Mouse (Mus musculus) C2C12 (cell line): ENCODE measurements at regions not wholly inside any gene's neighbourhood (a gene's known extent, or its start where the extent isn't known, plus 50 kb on each side); places are given as distances from the start of the nearest gene placed in this dataset.

Experiments used
- H3K27me3 ChIP-seq: one replicate; pipeline ENCODE4 v1.6.1; 2011; ENCODE audit not compliant: control insufficient read depth, insufficient read depth, insufficient read length
- H3K36me3 ChIP-seq: one replicate; pipeline ENCODE4 v1.6.1; 2011; ENCODE audit not compliant: control insufficient read depth, insufficient read depth
- H3K4me3 ChIP-seq: one replicate; pipeline ENCODE4 v1.5.1; 2011; ENCODE audit warnings: mild to moderate bottlenecking, control low read depth; ENCODE audit not compliant: poor library complexity, insufficient read depth, severe bottlenecking
- H3K79me2 ChIP-seq: one replicate; pipeline ENCODE4 v1.6.1; 2011; ENCODE audit not compliant: control insufficient read depth, insufficient read depth
- H3K79me3 ChIP-seq: one replicate; pipeline ENCODE4 v1.6.1; 2011; ENCODE audit warnings: low read depth, control low read depth
- H3ac ChIP-seq: one replicate; pipeline ENCODE3; 2011; ENCODE audit warnings: low read depth; ENCODE audit not compliant: control insufficient read depth, insufficient read length
- CEBPB ChIP-seq: IDR thresholded peaks from one replicate; pipeline ENCODE4 v1.6.1; 2011; ENCODE audit warnings: low read depth, mild to moderate bottlenecking, control low read depth, moderate library complexity
- CTCF ChIP-seq: IDR thresholded peaks from one replicate; pipeline ENCODE4 v1.5.1; 2011; ENCODE audit not compliant: control insufficient read depth, insufficient read depth, insufficient read length
- FOSL1 ChIP-seq: IDR thresholded peaks from one replicate; pipeline ENCODE4 v1.8.0; 2011; ENCODE audit warnings: mild to moderate bottlenecking, low read length; ENCODE audit not compliant: poor library complexity, insufficient read depth, severe bottlenecking
- MAX ChIP-seq: IDR thresholded peaks from one replicate; pipeline ENCODE4 v1.6.1; 2011; ENCODE audit warnings: mild to moderate bottlenecking, control low read depth
- MYOD1 ChIP-seq: IDR thresholded peaks from one replicate; pipeline ENCODE4 v1.6.1; 2011; ENCODE audit warnings: low read depth; ENCODE audit not compliant: control insufficient read depth, insufficient read length
- MYOG ChIP-seq: IDR thresholded peaks from one replicate; pipeline ENCODE4 v1.6.1; 2011; ENCODE audit not compliant: control insufficient read depth, insufficient read length; ENCODE audit errors: extremely low read depth
- USF1 ChIP-seq: IDR thresholded peaks from one replicate; pipeline ENCODE4 v1.6.1; 2011; ENCODE audit warnings: low read depth, mild to moderate bottlenecking, control low read depth, moderate library complexity

- no peaks in the 10 kb centered on the region for H3K36me3 ChIP-seq
- no peak overlapping the region for H3K4me3 ChIP-seq
- no peaks in the 10 kb centered on the region for H3K27me3 ChIP-seq
- TF ChIP-seq CEBPB (no peak), MAX (no peak), USF1 (no peak), FOSL1 (no peak), MYOG (no peak)
- no peaks in the 10 kb centered on the region for H3K79me3 ChIP-seq
- H3ac ChIP-seq: no peak overlapping the region
- H3K79me2 ChIP-seq: no peaks in the 10 kb centered on the region
These were observed 105.2 kb upstream of the Supt20 start for GRCm38 (mm10) chr3:54587127-54587995.

GRCm38 (mm10) chr3:54588198-54588597 lies 104.4 kb upstream of the Supt20 start:
- Histone ChIP-seq H3ac (no peak overlapping the region), H3K79me2 (no peaks in the 10 kb centered on the region), H3K36me3 (no peaks in the 10 kb centered on the region), H3K27me3 (no peaks in the 10 kb centered on the region), H3K4me3 (no peak overlapping the region), H3K79me3 (no peaks in the 10 kb centered on the region)
- TF ChIP-seq MYOG (no peak), CTCF (no peak), MYOD1 (no peak), CEBPB (no peak), USF1 (no peak), MAX (no peak), FOSL1 (no peak)

GRCm38 (mm10) chr3:54589976-54590375 lies 102.6 kb upstream of the Supt20 start:
- Histone ChIP-seq H3K79me2 (no peaks in the 10 kb centered on the region), H3ac (no peak overlapping the region), H3K4me3 (no peak overlapping the region), H3K79me3 (no peaks in the 10 kb centered on the region), H3K27me3 (no peaks in the 10 kb centered on the region), H3K36me3 (no peaks in the 10 kb centered on the region)
- TF ChIP-seq USF1 (no peak), CEBPB (no peak)

- Histone ChIP-seq H3ac (no peak overlapping the region), H3K4me3 (no peak overlapping the region), H3K27me3 (no peaks in the 10 kb centered on the region), H3K79me3 (no peaks in the 10 kb centered on the region), H3K36me3 (no peaks in the 10 kb centered on the region), H3K79me2 (no peaks in the 10 kb centered on the region)
- TF ChIP-seq FOSL1 (no peak), MAX (no peak), MYOD1 (no peak), CTCF (no peak), MYOG (no peak), USF1 (no peak), CEBPB (no peak)
These were observed 101.4 kb upstream of the Supt20 start for GRCm38 (mm10) chr3:54591160-54591559.

- no peaks in the 10 kb centered on the region for H3K79me2 ChIP-seq
- H3K27me3 ChIP-seq: no peaks in the 10 kb centered on the region
- H3ac ChIP-seq: no peak overlapping the region
- H3K79me3 ChIP-seq: no peaks in the 10 kb centered on the region
- TF ChIP-seq CTCF: no peak
- TF ChIP-seq USF1: no peak
- TF ChIP-seq MYOD1: no peak
- no peak for TF ChIP-seq CEBPB
- no peak for TF ChIP-seq MAX
- TF ChIP-seq MYOG: no peak
- TF ChIP-seq FOSL1: no peak
- H3K4me3 ChIP-seq: no peak overlapping the region
- no peaks in the 10 kb centered on the region for H3K36me3 ChIP-seq
These were observed 100.5 kb upstream of the Supt20 start for GRCm38 (mm10) chr3:54592064-54592463.

GRCm38 (mm10) chr3:54592655-54593428 lies 99.8 kb upstream of the Supt20 start:
- TF ChIP-seq MYOD1 (no peak), FOSL1 (no peak), MYOG (no peak), CEBPB (no peak), USF1 (no peak), CTCF (no peak), MAX (no peak)
- Histone ChIP-seq H3K79me3 (no peaks in the 10 kb centered on the region), H3K79me2 (no peaks in the 10 kb centered on the region), H3K36me3 (no peaks in the 10 kb centered on the region), H3K27me3 (no peaks in the 10 kb centered on the region), H3ac (no peak overlapping the region), H3K4me3 (no peak overlapping the region)
